ENCODE assay signal across 9 mouse cellular contexts in the genomic region with DNA sequence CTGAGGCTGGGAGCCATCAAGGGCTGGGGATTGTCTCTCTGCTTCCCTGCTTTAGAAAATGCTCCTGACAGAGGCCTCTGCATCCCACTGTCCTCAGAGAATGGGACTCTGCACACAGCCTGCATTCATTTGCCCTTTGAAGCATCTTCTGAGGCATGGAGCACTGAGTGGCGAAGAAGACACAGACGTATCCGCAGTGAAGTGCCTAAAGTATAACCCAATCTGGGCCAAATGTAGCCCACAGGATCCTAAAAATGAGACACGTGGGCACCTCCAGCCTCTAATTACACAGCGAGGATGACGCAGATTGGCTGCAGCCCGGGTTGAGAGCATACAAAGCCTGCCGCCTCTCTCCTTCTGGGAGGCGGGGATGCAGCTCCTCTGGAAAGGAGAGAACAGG. TPM values are rescaled to one million over a fixed set of nuclear protein-coding genes. Genes with fewer than 3 reads are reported as not detected.
A peak's percentile ranks its signal among the peaks of the same experiment; 100 is the strongest.
DNase-seq lines count a peak whose midpoint lies in the region; ATAC-seq and TF ChIP-seq lines count a peak whose summit lies in the region.
"Had no signal": no experiment of that assay in that cellular context is flagged by ENCODE, and none has a peak within 500 bp of the region (broad histone marks: within the 10 kb centered on the region; RNA-seq: fewer than 3 reads in every experiment).

No protein-coding gene starts in this region.

- H3K9ac ChIP-seq in forebrain, postnatal 0 days = no peak overlapping the region

- no peak for TF ChIP-seq CTCF in forebrain, postnatal 0 days (IDR thresholded peaks at IDR 0.05; ENCODE audit: low read depth)

- no peaks in the 10 kb centered on the region for H3K4me1 ChIP-seq in forebrain, postnatal 0 days (ENCODE audit: insufficient read depth)

- H3K36me3 ChIP-seq in forebrain, postnatal 0 days (ENCODE audit: insufficient read depth) = no peaks in the 10 kb centered on the region

- DNase-seq in thymus, postnatal 25 days = peak; percentile 12
- DNase-seq in thymus, postnatal 14 days = no peak
- DNase-seq in forebrain, postnatal 0 days = peak; percentile 63
- DNase-seq in left cerebral cortex, adult 8-10 months (ENCODE audit: low spot score in 2 of 2) = peak; percentile 49 to 81
- peak; percentile 91 for DNase-seq in telencephalon, adult 2 months (ENCODE audit: low read depth, low spot score)
- DNase-seq in urinary bladder, postnatal 4 days (ENCODE audit: low spot score in 2 of 2) = no peak
- no peak for DNase-seq in spleen, postnatal 36 days (ENCODE audit: low spot score in 2 of 2)

- H3K4me3 ChIP-seq in forebrain, postnatal 0 days (ENCODE audit: low read depth, low read length) = no peak overlapping the region

- peak overlapping the region; percentile 50 for H3K27ac ChIP-seq in forebrain, postnatal 0 days (ENCODE audit: low read depth, low read length)

- 32% methylated on average over 9 of the region's 9 CpGs for WGBS in forebrain, postnatal 0 days

- no peaks in the 10 kb centered on the region for H3K27me3 ChIP-seq in forebrain, postnatal 0 days (ENCODE audit: insufficient read depth, low read length)

- ATAC-seq in forebrain, postnatal 0 days = peak; percentile 84
- ATAC-seq in megakaryocyte-erythroid progenitor cell, adult 5-6 weeks (replicated peaks; ENCODE audit: low FRiP score, low TSS enrichment, poor library complexity, severe bottlenecking) = no peak

- H3K9me3 ChIP-seq in forebrain, postnatal 0 days (ENCODE audit: low read length) = no peaks in the 10 kb centered on the region
- H3K9me3 ChIP-seq: megakaryocyte, embryonic 14.5 days had no signal

- no peak overlapping the region for H3K4me2 ChIP-seq in forebrain, postnatal 0 days (ENCODE audit: low read depth)

RNA-seq across cellular contexts. Expression of a gene that starts 36.3 kb away (rescaled TPM):
- total RNA-seq in forebrain, postnatal 0 days (2014; rRNA removed) = 38.3 and 54.0 TPM in 2 replicates
- polyA plus RNA-seq in forebrain, postnatal 0 days (2015; fragmentation: Nextera tagmentation; extraction: Ambion mirVana) = 44.4 and 59.2 TPM in 2 replicates
- 100 to 1,000 TPM; 160 to 197 (median 184) TPM for total RNA-seq in left cerebral cortex, adult 8-10 months (2022)
- total RNA-seq in megakaryocyte-erythroid progenitor cell, adult 5-6 weeks (2014; fragmentation: Nextera tagmentation) = 25.8 and 34.8 TPM in 2 replicates
- total RNA-seq in megakaryocyte-erythroid progenitor cell, adult 5-6 weeks (2017) = 23.8 TPM in 2 replicates

Comparison
In these comparisons a context has a peak if more than half of its experiments do, and no peak if none do; other contexts are left out.
1. DNase-seq: peak in thymus, postnatal 25 days (single experiment), forebrain, postnatal 0 days (single experiment), left cerebral cortex, adult 8-10 months (2 of 2) and telencephalon, adult 2 months (single experiment); none in thymus, postnatal 14 days (single experiment), urinary bladder, postnatal 4 days (0 of 2) and spleen, postnatal 36 days (0 of 2).